Mouse (Mus musculus) stomach, postnatal 0 days (tissue): ENCODE data around the gene Bdkrb1.

ENCODE experiments used
- CTCF ChIP-seq: IDR thresholded peaks from 2 replicates; pipeline ENCODE4 v1.5.1; 2016; ENCODE audit warnings: antibody characterized with exemption, low read depth, mild to moderate bottlenecking, moderate library complexity
- EP300 ChIP-seq: optimal IDR thresholded peaks from 2 replicates; pipeline ENCODE3; 2016; ENCODE audit warnings: antibody characterized with exemption

GRCm38 (mm10) chr12:105603904-105604303 is 1.0 kb downstream of the Bdkrb1 start:
- TF ChIP-seq CTCF, result no peak
- no peak for TF ChIP-seq EP300
